Mouse (Mus musculus): ENCODE results near the gene Trmt10b.

Gene Trmt10b

DNA sequence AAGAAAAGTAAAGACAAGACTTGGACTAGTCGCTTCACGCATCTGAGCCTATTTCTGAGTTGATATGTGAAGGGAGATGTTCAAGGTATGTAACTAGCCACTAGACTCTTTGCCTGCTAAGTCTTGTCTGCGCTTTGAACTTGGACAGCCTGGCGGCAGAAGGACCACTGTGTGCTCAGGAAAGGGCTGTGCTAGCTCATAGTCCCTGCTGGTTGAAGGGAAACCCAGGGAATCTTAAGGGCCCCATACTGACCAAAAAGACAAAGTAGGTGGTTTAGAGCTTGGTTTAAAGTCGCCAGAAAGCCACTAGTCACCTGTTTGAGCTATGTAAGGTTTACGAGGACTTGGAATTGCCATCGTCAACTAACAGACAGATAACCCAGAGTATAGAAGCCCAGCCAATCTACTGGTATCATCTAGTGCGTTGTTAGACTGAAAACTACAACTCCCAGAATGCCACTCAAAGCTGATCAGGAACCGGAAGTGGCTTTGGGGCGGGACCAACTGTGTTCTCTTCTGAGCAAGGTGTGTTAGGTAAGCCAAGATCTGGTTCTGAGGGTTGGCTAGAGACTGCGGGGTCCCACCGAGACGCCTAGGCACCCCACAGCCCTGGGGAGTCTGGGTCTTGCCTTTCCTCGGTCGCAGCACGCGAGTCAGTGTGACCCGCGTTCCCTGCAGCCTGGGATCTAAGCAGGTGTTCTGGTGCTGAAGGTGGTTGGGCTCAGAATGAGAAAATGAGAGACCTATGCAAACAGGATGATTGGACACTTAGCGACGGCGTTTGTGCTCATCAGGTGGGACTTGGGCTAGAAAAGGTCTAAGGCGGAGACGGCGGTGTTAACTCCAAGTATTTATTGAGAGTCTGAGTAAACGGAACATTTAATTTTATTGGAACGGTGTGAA is at the start of gene Trmt10b:
Gene Trmt10b (plus strand): TSS at position 466 of the 903 bp plus-strand sequence.
- peak; percentile 60 for DNase-seq (ENCODE audit: low read depth, low spot score)

DNA sequence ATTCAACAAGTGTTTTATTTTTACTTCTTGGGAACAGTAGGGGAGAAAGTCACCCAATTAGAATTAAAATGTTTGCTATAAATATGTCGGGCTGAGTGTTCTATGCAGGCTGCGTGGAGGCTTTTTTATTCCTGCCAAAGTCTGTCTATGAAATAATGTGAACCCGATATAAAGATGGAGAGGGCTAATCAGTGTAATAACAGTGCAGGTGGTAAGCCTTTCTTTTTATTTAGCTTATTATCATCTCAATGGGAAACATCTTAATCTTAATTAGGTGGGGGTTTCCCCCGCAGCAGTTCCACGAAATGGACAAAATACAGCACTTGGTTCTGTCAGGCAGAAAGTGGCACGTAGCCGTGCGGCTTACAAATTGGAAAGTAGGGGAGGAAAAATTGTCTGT is 45.7 kb upstream of the Trmt10b start:
- no peak for DNase-seq (ENCODE audit: low read depth, low spot score)

DNA sequence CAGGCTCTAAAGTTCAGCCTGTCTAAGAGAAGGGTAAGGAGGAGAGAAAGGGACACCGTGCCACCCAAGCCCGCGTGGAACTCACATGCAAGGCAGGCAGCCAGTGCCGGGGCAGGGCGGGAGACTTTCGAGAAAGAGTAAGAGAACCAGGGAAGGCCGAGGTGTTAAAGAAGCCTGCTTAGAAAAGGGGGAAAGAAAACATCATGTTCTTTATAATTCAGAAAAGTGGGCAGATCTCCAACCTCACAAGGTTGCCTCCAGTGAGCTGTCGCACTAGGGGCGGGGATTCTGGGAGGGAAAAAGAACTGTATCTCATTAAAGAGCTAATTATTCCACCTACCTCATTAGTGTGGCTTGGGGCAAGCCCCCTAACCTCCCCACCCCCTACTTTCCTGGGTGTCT is 44.1 kb upstream of the Trmt10b start:
- DNase-seq (ENCODE audit: low read depth, low spot score) = no peak

DNA sequence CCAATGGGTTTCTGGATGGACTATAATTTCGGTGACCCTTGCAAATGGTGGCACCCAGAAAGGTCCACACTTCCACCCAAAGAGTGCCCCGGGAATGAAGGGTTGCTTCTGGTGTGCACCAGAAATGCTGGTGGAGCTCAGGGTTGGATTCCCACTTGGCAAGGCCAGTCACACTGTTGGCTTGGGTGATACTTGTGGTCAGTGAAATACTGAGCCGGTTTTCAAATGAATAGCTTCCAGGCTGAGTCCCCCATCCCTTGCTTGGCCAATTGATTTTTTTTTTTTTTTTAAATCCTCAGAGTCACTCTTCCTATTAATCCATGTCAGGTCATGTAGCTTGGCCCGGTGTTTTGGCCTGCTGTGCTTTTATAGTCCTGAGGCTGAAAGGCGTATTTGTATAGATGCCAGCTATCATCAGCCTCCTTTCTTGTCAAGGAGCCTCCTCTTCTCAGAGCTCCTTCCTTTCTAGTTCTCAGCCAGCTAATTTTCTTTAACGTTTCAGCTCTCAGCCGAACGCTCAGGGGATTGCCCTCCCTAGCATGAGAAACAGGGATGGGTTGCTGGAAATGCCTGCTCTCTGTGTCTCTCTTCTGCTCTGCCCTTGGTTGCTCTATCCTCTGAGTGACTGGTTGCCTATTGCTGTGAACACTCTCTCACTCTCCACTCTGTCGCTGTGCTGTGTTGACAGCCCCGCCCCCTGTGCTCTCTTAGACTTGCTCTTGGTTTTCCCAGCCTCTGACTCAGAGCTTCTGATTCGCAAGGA is 42.9 kb upstream of the Trmt10b start:
- no peak for DNase-seq (ENCODE audit: low read depth, low spot score)

DNA sequence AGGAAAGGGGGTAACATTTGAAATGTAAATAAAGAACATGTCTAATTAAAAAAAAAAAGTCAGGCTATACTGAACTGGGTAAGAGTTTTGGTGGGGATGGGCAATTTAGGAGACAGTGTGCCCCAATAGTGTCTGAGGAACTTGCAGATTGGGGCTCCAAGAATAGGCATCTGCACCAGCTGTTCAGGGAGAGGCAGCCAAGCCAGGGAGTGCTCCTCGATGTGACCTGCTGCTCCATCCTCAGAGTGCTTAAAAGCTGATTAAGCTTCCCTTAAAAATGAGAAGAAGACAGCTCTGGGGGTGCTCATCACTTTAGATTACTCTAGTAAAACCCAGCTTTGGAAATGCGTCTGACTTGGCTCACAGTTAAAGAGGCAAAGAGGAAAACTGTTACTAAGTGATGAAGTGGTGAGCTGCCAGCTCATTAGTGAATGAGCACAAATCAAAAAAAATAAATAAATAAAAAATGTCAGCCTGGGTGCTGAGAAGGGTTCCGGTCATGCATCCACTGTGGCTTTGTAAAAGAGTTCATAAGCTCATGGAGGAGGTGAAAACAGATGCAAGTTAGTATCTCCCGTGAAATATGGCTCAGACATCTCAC is 37.6 kb upstream of the Trmt10b start:
- no peak for DNase-seq (ENCODE audit: low read depth, low spot score)

DNA sequence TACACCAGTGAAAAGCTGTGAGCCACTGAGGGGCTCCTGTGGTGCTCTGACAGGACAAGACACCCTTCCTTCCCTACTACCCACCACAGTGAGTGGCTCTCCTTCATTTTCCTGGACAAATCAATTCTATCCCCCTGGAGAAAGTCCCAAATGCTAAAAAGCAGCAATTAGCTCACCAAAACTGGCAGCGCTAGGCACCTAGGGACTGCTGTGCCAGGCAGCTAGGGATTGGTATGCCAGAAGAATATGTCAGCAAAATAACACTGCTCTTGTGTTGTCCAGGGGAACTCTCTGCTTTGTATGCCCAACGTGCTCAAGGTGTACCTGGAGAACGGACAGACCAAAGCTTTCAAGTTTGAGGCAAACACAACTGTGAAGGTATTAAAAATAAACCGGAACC is 35.4 kb upstream of the Trmt10b start:
- no peak for DNase-seq (ENCODE audit: low read depth, low spot score)

DNA sequence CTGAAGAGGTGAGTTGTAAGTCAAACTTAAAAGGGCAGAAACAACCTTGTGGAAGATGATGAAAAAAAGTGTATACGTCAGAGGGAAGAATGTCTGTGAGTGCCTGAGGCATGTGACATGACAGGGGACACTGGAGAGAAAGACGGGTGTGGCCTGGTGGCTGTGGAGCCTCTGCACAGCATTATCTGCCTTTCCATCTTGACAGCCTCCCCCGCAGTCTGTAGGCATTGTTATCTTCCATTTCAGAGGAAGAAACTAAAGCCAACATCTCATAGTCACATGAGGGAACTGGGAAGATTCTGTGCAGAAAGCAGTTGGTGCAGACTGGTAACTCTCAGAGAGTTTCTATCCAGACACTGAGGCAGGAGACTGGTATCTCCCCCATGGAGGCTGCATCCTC is 29.0 kb upstream of the Trmt10b start:
- no peak for DNase-seq (ENCODE audit: low read depth, low spot score)

DNA sequence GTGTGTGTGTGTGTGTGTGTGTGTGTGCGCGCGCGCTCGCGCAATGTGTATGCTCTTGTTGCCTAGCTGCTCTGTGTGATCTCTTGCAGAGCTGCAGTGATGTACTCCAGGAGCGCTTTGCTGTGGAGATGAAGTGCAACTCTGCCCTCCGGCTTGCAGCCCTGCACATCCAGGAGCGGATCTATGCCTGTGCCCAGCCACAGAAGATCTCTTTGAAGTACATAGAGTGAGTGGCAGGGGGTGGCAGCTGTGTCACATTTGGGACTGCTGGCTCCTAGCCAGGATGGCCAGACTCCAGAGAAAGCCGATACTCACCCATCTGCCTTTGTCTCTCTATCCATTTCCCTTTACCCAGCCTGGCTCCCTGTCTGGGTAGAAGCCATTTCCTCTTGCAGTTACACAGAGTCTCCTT is 25.9 kb upstream of the Trmt10b start:
- DNase-seq (ENCODE audit: low read depth, low spot score) = no peak

DNA sequence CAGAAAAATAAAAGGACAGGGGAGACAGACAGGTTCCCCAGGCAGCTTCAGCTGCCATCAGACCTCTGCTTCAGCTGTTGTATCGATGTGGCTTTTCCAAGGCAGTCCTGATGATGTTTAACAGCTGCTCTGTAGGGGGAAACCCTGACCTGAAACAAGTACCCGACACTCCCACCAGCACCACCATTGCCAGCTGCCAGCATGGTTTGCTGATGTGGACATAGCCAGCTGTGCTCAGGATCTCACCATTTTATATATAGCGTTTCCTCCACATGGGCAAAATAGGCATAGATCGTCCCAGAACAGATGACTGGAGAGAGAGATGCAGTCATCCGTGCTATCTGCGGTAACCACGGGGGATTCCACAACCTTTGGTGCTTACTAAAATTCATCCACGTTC is 21.2 kb upstream of the Trmt10b start:
- DNase-seq (ENCODE audit: low read depth, low spot score) = no peak

DNA sequence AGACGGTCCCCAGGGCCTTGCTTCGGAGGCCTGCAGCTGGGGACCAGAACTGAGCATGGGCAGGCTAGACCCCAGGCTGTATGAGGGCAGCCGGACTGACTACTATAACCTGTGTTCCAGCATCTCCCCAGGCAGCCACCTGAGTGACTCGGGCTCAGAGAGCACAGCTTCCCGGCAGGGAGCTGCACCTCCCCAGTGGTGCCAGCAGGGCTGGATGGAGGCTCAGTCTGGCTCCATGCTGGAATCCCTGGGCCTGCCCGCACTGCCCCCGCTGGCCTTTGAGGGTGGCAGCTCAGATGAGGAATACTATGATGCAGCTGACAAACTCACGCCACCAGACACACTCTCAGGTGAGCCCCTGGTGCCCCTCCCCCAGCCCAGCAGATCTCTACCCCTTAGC is 17.6 kb upstream of the Trmt10b start:
- no peak for DNase-seq (ENCODE audit: low read depth, low spot score)

DNA sequence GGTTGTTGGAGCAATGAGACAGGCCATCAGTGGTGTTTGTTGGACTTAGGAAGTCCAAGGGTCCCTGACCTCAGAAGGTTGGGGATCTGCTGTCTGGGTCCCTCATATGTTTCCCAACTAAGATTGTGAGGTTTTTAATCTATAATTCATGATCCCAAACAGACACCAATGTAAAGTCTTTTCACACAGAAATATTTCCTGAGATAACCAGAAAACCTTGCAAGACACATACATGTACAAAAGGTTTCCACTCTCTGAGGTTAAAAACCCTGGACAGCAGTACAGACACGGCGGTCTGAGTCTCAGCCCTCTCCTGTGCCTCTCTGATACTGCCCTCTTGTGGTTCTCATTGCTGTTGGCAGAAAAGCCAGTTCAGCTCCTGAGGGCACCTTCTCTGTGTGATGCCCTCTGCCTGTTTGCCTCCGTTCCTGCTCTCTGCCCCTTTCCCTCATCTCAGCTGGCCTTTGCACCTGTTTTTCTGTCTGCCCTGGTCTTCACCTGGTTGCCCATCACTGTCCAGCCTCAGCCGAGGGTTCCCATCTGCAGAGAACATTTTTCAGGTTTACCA is 16.9 kb upstream of the Trmt10b start:
- DNase-seq (ENCODE audit: low read depth, low spot score) = peak; percentile 48

DNA sequence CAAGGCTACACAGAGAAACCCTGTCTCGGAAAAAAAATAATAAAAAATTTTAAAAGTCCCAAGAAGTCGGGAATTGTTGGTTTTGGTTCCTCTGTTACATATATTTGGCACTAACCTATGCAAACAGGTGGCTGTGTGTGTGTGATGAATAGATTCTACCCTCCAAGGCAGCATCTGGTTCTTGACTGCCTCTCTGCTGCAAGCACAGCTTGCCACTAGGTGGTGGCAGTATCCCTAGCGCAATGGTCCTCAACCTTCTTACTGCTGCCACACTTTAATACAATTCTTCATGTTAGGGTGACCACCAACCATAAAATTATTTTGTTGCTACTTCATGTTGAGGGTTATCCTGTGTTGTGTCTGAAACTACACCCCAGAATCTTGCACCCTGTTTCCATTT is 10.6 kb upstream of the Trmt10b start:
- no peak for DNase-seq (ENCODE audit: low read depth, low spot score)

DNA sequence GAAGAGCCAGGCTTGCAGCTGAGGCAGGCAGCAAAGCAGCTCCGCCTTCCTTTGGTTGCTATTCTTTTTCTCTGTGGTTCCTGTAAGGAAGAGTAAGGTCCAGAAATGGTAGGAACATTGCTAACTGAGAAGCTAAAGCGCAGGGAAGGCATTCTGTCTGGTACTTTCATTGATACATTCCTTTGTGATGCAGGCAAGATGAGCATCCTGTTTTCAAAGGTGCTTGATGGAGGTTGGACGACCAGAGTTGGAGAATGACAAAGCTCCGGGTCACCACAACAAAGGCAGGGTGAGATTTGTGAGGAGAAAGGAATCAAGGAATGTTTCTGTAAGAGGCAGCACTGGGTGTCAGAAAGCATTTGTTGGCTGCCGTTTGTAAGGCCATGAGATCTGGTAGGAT is 9.0 kb upstream of the Trmt10b start:
- no peak for DNase-seq (ENCODE audit: low read depth, low spot score)

DNA sequence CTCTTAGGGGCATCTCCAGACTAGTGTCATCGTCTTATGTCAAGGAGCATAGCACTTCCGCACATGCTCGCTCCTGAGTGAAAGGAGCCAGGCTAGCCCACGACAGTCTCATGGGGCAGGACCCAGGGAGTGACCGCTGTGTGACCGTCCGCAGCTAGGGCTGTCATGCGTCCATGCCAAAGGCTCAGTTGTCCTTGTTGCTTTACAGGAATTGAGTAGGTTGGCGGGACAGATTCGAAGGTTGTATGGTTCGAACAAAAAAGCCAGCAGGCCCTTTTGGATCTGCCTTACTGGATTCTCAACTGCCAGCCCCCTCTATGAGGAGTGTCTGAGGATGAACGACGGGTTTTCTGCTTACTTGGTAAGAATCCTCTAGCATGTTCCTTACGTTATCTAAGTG is 8.6 kb downstream of the Trmt10b start:
- no peak for DNase-seq (ENCODE audit: low read depth, low spot score)

DNA sequence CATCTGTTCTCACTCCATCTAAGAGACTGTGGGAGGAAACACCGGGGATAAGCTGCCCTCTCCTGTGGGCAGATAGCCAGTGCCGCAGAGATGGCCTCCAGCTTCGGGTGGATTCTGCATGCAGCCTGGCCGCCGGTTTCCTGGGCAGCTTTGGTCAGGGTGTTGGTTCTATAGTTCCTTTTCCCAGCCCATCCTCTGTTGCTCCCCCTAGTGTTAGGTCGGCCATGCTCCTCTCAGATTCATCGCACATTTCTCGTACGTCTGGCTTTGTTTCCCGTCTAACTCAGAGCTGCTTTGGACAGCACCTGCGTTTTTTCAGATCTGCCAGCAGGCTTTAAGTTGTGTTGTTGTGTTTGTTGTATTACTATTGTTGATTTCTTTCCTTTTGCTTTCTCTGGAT is 11.1 kb downstream of the Trmt10b start:
- DNase-seq (ENCODE audit: low read depth, low spot score) = no peak

DNA sequence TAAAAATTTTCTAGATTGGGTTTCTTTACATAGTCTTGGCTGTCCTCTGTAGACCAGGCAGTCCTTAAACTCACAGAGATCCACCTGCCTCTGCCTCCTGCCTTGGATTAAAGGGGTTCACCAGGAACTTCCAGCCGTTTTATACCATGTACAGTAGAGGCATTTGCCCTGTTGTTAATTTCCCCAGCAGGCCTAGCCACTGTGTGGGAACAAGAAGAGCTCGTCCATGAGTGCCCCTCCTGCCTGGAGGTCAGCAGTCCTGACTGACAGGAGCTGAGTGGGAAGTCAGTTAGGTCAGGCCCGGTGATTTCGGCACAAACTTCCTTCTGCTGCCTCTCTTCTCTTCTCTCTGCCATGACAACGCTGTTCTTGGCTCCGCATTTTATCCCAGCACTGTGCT is 11.7 kb downstream of the Trmt10b start:
- no peak for DNase-seq (ENCODE audit: low read depth, low spot score)

DNA sequence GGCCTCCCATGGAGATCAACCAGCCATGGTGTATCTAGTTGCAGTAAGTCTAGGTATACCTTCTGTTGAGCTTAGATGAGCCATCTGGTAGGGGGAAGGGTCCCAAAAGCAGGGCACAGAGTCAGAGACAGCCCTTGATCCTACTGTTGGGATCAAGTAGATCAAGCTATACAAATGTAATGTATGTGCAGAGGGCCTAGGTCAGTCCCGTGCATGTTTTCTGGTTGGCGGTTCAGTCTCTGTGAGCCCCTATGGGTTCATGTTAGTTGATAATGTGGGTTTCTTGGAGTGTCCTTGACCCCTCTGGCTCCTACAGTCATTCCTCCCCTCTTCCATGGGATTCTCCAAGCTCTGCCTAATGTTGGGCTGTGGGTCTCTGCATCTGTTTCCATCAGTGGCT is 14.1 kb downstream of the Trmt10b start:
- no peak for DNase-seq (ENCODE audit: low read depth, low spot score)

DNA sequence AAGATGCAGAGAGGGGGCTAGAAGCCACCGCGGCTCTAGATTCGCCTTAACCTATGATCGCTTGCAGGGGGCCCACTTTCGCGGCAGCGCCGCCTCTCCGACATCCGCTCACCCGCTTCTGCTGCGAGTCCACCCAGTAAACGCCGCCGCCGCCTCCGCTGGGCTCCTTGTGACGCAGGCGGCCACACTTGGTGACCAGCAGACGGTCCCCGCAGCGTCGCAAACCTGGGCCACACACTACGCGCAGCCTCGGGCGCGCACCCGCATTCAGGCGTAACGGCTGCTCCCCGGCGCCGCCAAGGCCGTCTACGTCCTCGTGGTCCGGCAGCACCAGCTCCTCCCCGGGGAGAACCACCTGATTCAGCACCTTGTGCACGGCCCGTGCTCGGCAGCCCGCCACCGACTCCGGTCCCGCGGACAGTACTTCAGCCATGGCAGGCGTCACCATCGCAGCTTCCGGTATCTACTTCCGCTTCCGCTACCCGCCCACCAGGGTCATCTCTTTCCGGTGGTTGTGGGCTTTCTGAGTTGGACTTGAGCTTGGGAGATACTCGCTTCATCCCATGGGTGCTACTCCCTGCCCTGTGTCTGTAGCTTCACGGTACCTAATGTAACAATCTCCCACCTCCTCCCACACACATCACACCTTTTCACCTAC is 23.4 kb downstream of the Trmt10b start:
- peak; percentile 61 for DNase-seq (ENCODE audit: low read depth, low spot score)

DNA sequence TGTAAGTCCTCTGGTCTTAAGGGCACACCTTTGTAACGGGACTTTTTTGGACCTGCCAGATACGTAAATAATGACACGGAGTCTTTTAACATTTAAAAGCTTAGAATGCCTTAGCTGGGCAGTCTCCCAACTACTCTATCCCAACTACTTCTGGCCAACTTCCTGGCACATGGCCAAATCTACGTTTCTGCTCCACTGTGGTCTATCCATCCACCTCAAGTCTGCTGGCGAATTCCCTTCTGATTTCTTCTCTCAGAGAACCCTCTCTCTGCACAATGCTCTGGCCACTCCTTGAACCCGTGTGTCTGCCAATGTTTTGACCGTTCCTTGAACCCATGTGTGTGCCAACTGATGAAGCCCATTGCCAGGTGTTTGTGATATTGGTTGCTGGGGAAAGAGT is 34.2 kb downstream of the Trmt10b start:
- DNase-seq (ENCODE audit: low read depth, low spot score) = no peak

DNA sequence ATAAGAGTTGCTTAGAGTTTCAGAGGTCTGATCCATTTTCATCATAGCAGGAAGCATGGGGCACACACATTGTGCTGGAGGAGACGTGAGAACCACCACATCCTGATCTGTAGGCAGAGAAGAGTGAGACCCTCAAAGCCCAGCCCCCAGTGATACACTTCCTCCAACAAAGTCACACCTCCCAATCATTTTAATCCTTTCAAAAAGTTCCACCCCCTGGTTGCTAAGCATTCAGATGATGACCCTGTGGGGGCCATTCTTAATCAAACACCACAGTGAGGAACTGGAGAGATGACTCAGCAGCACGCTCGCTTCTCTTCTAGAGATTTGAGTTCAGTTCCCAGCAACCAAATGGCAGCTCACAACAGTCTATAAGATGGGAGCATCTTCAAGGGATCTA is 35.5 kb downstream of the Trmt10b start:
- DNase-seq (ENCODE audit: low read depth, low spot score) = no peak

DNA sequence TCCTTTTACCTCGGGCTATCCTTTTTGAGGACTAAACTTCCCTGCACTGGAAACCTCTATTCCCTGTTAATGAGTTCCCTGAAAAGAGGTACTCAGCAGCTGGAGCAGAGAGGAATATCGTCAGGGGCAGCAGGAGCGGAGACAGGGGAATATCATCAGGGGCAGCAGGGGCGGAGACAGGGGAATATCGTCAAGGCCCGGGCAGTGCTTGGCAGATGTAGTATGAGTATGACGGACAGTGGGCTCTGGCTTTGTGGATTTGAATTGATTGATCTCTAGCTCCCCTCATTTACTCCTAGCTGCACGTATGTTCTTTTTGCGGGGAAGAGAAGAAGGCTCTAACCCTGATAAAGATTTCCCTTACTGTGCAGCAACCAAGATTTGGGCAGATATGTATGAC is 44.3 kb downstream of the Trmt10b start:
- no peak for DNase-seq (ENCODE audit: low read depth, low spot score)
